Mouse (Mus musculus) heart, embryonic 12.5 days (tissue): ENCODE data around the gene Ppara. TPM values are rescaled to one million over a fixed set of nuclear protein-coding genes. Genes with fewer than 3 reads are reported as not detected.

ENCODE experiments used
- ATAC-seq: fragments of 200-750 bp; cut with Nextera tagmentation; 2 replicates; pipeline ENCODE4 v1.8.0; 2017; ENCODE audit warnings: moderate TSS enrichment, moderate library complexity; ENCODE audit not compliant: insufficient number of reproducible peaks, low FRiP score
- H3K27ac ChIP-seq: fragments of 300-500 bp; sonication (generic); 2 replicates; pipeline ENCODE4 v1.5.1; 2016; ENCODE audit warnings: mild to moderate bottlenecking, moderate library complexity; ENCODE audit not compliant: poor library complexity, severe bottlenecking
- H3K27me3 ChIP-seq: fragments of 300-500 bp; sonication (generic); replicated peaks from 2 replicates; pipeline ENCODE4 v1.6.1; 2016; ENCODE audit warnings: mild to moderate bottlenecking, moderate library complexity
- H3K36me3 ChIP-seq: fragments of 300-500 bp; sonication (generic); 2 replicates; pipeline ENCODE4 v1.6.1; 2016; ENCODE audit warnings: mild to moderate bottlenecking, moderate library complexity
- H3K4me1 ChIP-seq: fragments of 300-500 bp; sonication (generic); replicated peaks from 2 replicates; pipeline ENCODE4 v1.6.1; 2016; ENCODE audit warnings: mild to moderate bottlenecking
- H3K4me2 ChIP-seq: fragments of 300-500 bp; sonication (generic); 2 replicates; pipeline ENCODE4 v1.6.1; 2016; ENCODE audit warnings: mild to moderate bottlenecking, moderate library complexity
- H3K4me3 ChIP-seq: fragments of 300-500 bp; sonication (generic); 2 replicates; pipeline ENCODE4 v1.5.1; 2016; ENCODE audit warnings: mild to moderate bottlenecking
- H3K9ac ChIP-seq: fragments of 300-500 bp; sonication (generic); 2 replicates; pipeline ENCODE4 v1.6.1; 2016; ENCODE audit warnings: mild to moderate bottlenecking, moderate library complexity
- H3K9me3 ChIP-seq: fragments of 300-500 bp; sonication (generic); replicated peaks from 2 replicates; pipeline ENCODE4 v1.6.1; 2016; ENCODE audit warnings: mild to moderate bottlenecking, moderate library complexity
- WGBS: fragments of 180-500 bp; shearing (Covaris S2); methylation state at CpG from one replicate; pipeline ENCODE4 v1.1.7; 2016; 5-methylcytosine and 5-hydroxymethylcytosine counted together
- polyA plus RNA-seq: library from polyadenylated mRNA; unstranded; fragments of >200 nt; fragmentation: Nextera tagmentation; extraction: Ambion mirVana; gene quantifications from 2 replicates; pipeline ENCODE4 v1.2.1, GENCODE M21; 2016

Gene Ppara
- polyA plus RNA-seq, 1 experiment from 2014 or later: 3.3 TPM

- Histone ChIP-seq H3K4me2 (no peak overlapping the region), H3K9me3 (no peaks in the 10 kb centered on the region), H3K27ac (no peak overlapping the region), H3K36me3 (no peaks in the 10 kb centered on the region), H3K4me3 (no peak overlapping the region), H3K4me1 (peaks cover 9% of the 10 kb centered on the region; the same call in 1 of the 2 replicates), H3K9ac (no peak overlapping the region), H3K27me3 (peaks cover 48% of the 10 kb centered on the region)
- 43% methylated on average over 2 of the region's 2 CpGs for WGBS
- ATAC-seq: no peak
These were observed 4.8 kb upstream of the Ppara start for GRCm38 (mm10) chr15:85730027-85730426.

- ATAC-seq: no peak
- peaks cover 66% of the 10 kb centered on the region for H3K27me3 ChIP-seq
These were observed 2.7 kb upstream of the Ppara start for GRCm38 (mm10) chr15:85731885-85732603.

GRCm38 (mm10) chr15:85732604-85732968 is 2.2 kb upstream of the Ppara start:
- WGBS: 62% methylated on average over 5 of the region's 5 CpGs
- H3K4me2 ChIP-seq: no peak overlapping the region
- peaks cover 68% of the 10 kb centered on the region for H3K27me3 ChIP-seq
- no peaks in the 10 kb centered on the region for H3K9me3 ChIP-seq
- H3K4me1 ChIP-seq: peaks cover 8% of the 10 kb centered on the region; the same call in 1 of the 2 replicates
- H3K36me3 ChIP-seq: no peaks in the 10 kb centered on the region
- H3K9ac ChIP-seq: no peak overlapping the region
- ATAC-seq: no peak
- no peak overlapping the region for H3K4me3 ChIP-seq
- no peak overlapping the region for H3K27ac ChIP-seq

More at GRCm38 (mm10) chr15:85731885-85732603, 2.7 kb upstream of the Ppara start:
- WGBS: 70% methylated on average over 3 of the region's 3 CpGs
- no peak overlapping the region for H3K9ac ChIP-seq
- no peaks in the 10 kb centered on the region for H3K36me3 ChIP-seq
- no peak overlapping the region for H3K27ac ChIP-seq
- H3K9me3 ChIP-seq: no peaks in the 10 kb centered on the region
- no peak overlapping the region for H3K4me2 ChIP-seq
- no peak overlapping the region for H3K4me3 ChIP-seq
- peaks cover 8% of the 10 kb centered on the region; the same call in 1 of the 2 replicates for H3K4me1 ChIP-seq

- 78% methylated on average over 2 of the region's 2 CpGs for WGBS
- peaks cover 68% of the 10 kb centered on the region for H3K27me3 ChIP-seq
These were observed 1.1 kb upstream of the Ppara start for GRCm38 (mm10) chr15:85733686-85734085.

DNA sequence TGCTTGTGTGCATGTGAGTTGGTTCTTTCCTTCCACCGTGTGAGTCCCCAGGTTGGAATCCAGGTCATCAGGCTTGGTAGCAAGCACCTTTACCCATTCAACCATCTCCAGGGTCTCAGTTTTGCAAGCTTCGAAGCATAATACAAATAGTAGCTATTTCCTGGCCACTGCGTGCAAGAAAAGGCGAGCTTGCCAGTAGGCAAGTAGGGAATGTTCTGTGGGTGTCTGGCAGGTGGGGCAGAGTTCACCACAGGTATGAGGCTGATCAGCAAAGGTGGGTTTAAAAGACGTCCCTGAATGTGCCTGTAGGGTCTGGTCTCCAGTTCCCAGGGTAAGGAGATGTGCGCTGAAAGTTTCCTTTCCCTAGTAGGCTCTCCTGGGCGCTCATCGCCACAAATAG is 635 bp upstream of the Ppara start:
- H3K4me2 ChIP-seq: peak overlapping the region; percentile 90
- H3K9me3 ChIP-seq: no peaks in the 10 kb centered on the region
- H3K27me3 ChIP-seq: peaks cover 67% of the 10 kb centered on the region
- peaks cover 8% of the 10 kb centered on the region; the same call in 1 of the 2 replicates for H3K4me1 ChIP-seq
- no peaks in the 10 kb centered on the region for H3K36me3 ChIP-seq
- H3K9ac ChIP-seq: 0 out of 2 replicates have a peak overlapping the region, but pooled peaks have one; percentile 72
- 39% methylated on average over 8 of the region's 8 CpGs for WGBS
- peak overlapping the region; percentile 67 for H3K4me3 ChIP-seq
- no peak overlapping the region for H3K27ac ChIP-seq
- no peak for ATAC-seq

More at GRCm38 (mm10) chr15:85733686-85734085, 1.1 kb upstream of the Ppara start:
- no peak overlapping the region for H3K4me3 ChIP-seq
- no peak overlapping the region for H3K27ac ChIP-seq
- no peak for ATAC-seq
- no peaks in the 10 kb centered on the region for H3K9me3 ChIP-seq
- H3K4me2 ChIP-seq: no peak overlapping the region
- H3K9ac ChIP-seq: no peak overlapping the region
- peaks cover 8% of the 10 kb centered on the region; the same call in 1 of the 2 replicates for H3K4me1 ChIP-seq
- no peaks in the 10 kb centered on the region for H3K36me3 ChIP-seq

DNA sequence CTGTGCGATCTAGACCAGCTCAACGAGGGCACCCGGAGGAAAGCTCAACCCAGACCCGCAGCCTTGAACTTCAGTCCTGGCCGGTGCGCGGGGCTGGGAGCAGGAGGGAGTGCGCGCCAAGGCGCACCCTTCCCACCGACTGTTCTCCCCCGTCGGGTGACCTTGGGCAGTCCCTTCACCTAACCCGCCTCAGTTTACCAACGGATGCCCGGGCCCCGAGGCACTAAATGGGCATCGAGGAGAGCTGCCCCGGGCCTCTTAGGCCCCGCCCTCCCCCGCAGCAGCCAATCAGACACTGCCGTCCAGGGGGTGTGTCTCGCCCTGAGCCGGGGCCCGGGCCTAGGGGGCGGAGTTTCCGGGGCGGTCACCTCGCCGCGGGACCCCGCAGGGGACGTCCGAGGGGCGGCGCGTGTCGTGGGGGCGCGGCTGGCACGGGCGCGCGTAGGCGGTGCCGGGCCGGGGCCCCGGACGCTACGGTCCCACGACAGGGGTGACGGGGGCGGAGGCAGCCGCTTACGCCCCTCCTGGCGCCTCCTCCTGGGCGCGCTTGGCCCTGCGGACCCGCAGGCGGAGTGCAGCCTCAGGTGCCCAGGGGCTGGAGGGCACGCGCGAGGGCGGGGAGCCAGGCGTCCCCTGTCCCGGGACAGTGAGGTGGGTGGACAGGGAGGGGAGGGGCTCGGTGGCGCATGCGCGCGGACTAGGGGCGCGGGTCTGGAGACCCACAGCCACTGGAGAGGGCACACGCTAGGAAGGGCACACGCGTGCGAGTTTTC is 466 bp downstream of the Ppara start:
- peak; percentile 94 for ATAC-seq
- peaks cover 8% of the 10 kb centered on the region; the same call in 1 of the 2 replicates for H3K4me1 ChIP-seq
- H3K27ac ChIP-seq: no peak overlapping the region
- peak overlapping the region; percentile 90 for H3K4me2 ChIP-seq
- 1% methylated on average over 78 of the region's 78 CpGs for WGBS
- H3K27me3 ChIP-seq: peaks cover 72% of the 10 kb centered on the region
- peak overlapping the region; percentile 72 for H3K9ac ChIP-seq
- no peaks in the 10 kb centered on the region for H3K9me3 ChIP-seq
- no peaks in the 10 kb centered on the region for H3K36me3 ChIP-seq
- H3K4me3 ChIP-seq: peak overlapping the region; percentile 67

- H3K27ac ChIP-seq: no peak overlapping the region
- peaks cover 77% of the 10 kb centered on the region for H3K27me3 ChIP-seq
- H3K4me3 ChIP-seq: peak overlapping the region; percentile 67
- H3K4me1 ChIP-seq: peaks cover 8% of the 10 kb centered on the region; the same call in 1 of the 2 replicates
- WGBS: 2% methylated on average over 25 of the region's 25 CpGs
- ATAC-seq: no peak
- peak overlapping the region; percentile 90 for H3K4me2 ChIP-seq
- H3K9me3 ChIP-seq: no peaks in the 10 kb centered on the region
- peak overlapping the region; percentile 72 for H3K9ac ChIP-seq
- H3K36me3 ChIP-seq: no peaks in the 10 kb centered on the region
These were observed 1.0 kb downstream of the Ppara start for GRCm38 (mm10) chr15:85735836-85736190.

DNA sequence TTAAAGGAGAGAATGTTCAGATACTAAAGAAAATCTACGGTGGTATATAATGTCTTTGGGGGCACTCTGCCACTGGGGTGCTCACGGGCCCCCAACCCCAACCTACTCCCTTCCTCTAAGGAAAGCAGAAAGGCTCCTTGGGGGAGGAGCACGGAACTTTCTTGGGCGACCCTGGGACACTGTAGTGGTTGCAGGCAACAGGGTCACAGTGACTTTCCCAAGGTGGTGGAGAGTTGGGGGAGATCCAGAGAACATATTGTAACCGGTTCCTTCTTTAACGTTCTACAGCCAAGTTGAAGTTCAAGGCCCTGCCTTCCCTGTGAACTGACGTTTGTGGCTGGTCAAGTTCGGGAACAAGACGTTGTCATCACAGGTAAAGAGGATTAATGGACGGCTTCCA is 1.7 kb downstream of the Ppara start:
- Histone ChIP-seq H3K4me3 (no peak overlapping the region), H3K9me3 (no peaks in the 10 kb centered on the region), H3K4me2 (peak overlapping the region; percentile 90), H3K9ac (no peak overlapping the region), H3K27me3 (peaks cover 82% of the 10 kb centered on the region), H3K4me1 (peaks cover 8% of the 10 kb centered on the region; the same call in 1 of the 2 replicates), H3K27ac (no peak overlapping the region), H3K36me3 (no peaks in the 10 kb centered on the region)
- no peak for ATAC-seq
- 52% methylated on average over 10 of the region's 10 CpGs for WGBS

- H3K27me3 ChIP-seq: peaks cover 76% of the 10 kb centered on the region
- H3K4me1 ChIP-seq: peaks cover 8% of the 10 kb centered on the region; the same call in 1 of the 2 replicates
- no peak overlapping the region for H3K4me2 ChIP-seq
- H3K36me3 ChIP-seq: no peaks in the 10 kb centered on the region
- no peak overlapping the region for H3K27ac ChIP-seq
- no peak overlapping the region for H3K4me3 ChIP-seq
- no peak overlapping the region for H3K9ac ChIP-seq
- WGBS: 77% methylated on average over 3 of the region's 3 CpGs
- H3K9me3 ChIP-seq: no peaks in the 10 kb centered on the region
- ATAC-seq: no peak
These were observed 3.6 kb downstream of the Ppara start for GRCm38 (mm10) chr15:85738416-85738815.

DNA sequence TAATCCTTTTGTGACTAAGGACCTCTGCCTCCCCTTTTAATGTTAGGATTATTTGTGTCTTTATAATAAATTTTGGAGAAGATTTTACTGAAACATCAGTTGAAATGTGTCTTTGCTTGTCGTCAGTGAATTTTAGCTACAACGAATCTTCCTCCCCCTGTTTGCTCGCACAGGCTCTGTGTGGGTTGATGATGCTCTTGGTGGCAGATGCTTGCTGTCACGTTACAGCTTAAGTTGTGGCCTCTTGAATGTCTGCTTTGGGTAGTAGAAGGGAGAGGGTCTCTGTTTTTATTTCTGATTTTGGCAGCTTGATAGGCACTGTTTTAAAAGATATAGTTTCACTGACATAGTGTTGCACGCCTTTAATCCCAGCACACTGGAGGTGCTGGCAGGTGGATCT is 4.2 kb downstream of the Ppara start:
- Histone ChIP-seq H3K9ac (no peak overlapping the region), H3K4me3 (no peak overlapping the region), H3K36me3 (no peaks in the 10 kb centered on the region), H3K27ac (no peak overlapping the region), H3K9me3 (no peaks in the 10 kb centered on the region), H3K4me1 (peaks cover 8% of the 10 kb centered on the region; the same call in 1 of the 2 replicates), H3K4me2 (no peak overlapping the region), H3K27me3 (peaks cover 75% of the 10 kb centered on the region)
- WGBS: 70% methylated on average over 5 of the region's 5 CpGs
- ATAC-seq: no peak

DNA sequence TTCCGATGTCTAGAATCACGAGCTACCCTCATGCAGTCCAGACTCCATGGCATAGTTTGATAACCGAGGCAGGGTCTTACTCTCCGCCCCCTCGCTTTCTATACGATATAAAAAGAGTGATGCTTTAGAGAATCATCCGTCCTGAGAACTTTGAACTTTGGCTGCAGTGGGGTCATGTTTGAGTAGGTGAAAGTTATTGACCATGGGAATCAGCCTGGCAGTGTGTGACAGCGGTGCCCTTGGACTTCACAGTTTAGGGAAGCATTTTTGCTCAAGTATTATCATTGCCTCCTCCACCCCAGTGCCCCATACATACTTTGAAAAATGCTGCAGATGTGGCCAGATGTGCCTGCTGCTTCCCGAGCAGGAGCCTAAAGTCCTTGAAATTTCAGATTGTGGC is 7.8 kb downstream of the Ppara start:
- H3K9ac ChIP-seq: no peak overlapping the region
- no peak overlapping the region for H3K4me3 ChIP-seq
- no peak overlapping the region for H3K4me2 ChIP-seq
- no peaks in the 10 kb centered on the region for H3K9me3 ChIP-seq
- H3K27ac ChIP-seq: no peak overlapping the region
- H3K36me3 ChIP-seq: no peaks in the 10 kb centered on the region
- H3K27me3 ChIP-seq: peaks cover 59% of the 10 kb centered on the region
- H3K4me1 ChIP-seq: no peaks in the 10 kb centered on the region
- no peak for ATAC-seq
- WGBS: 80% methylated on average over 9 of the region's 9 CpGs
